Mouse (Mus musculus) brain, embryonic 14.5 days (tissue): ENCODE results near the gene 1600014C10Rik.

Experiments
- CTCF ChIP-seq: fragments of 200-500 bp; IDR thresholded peaks from 2 replicates; pipeline ENCODE4 v1.5.1; 2012; ENCODE audit warnings: inconsistent platforms, mild to moderate bottlenecking, moderate library complexity, borderline replicate concordance; ENCODE audit not compliant: insufficient read depth, insufficient read length; ENCODE audit errors: extremely low read depth
- POLR2A ChIP-seq: fragments of 200-500 bp; IDR thresholded peaks from 2 replicates; pipeline ENCODE4 v1.6.1; 2012; ENCODE audit warnings: mild to moderate bottlenecking, inconsistent platforms, borderline replicate concordance; ENCODE audit not compliant: poor library complexity, insufficient read depth, insufficient read length, severe bottlenecking; ENCODE audit errors: extremely low read depth

DNA sequence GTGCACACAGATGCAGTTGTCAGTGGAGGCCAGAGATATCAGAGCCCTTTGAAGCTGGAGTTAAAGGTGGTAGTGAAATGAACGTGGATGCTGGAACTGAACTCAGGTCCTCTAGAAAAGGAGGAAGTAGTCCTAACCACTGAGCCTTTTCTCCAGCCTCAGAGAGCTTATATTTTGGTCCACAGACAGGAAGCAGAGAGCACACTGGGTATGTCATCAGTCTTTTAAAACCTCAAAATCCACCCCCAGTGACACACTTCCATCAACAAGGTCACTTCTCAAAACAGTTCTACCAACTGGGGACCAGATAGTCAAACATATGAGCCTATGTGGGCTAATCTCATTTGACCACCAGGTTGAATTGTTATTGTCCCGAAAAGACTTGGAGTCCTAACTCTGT is 1.7 kb upstream of the 1600014C10Rik start:
- TF ChIP-seq CTCF (no peak), POLR2A (no peak)
